Mouse (Mus musculus) retina, adult 2 months (tissue): ENCODE measurements around the gene Bik.

Experiments used
- DNase-seq: peaks from one replicate; pipeline ENCODE4 v3.0.0-alpha.2; 2012; ENCODE audit warnings: low read depth, low spot score

Bik gene

DNA sequence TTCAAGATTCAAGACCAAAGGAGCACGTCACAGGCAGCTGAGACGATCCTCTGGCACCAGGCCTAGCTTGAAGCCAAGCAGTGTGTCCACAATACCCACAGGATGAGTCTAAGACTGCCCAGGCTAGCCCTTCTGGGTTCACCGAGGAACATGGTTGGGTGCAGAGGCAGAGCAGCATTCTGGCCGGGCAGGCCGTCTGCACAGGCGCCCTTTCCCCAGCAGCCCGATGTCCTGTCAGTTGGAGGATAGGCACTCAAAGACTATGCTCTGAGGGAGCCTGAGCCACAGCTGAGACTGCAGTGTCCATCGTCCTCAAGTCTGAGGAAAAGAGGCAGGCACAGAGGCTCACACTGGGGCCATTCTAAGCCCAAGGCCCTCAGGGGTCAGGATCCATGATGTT lies 20.5 kb downstream of the Bik start:
- DNase-seq = no peak

DNA sequence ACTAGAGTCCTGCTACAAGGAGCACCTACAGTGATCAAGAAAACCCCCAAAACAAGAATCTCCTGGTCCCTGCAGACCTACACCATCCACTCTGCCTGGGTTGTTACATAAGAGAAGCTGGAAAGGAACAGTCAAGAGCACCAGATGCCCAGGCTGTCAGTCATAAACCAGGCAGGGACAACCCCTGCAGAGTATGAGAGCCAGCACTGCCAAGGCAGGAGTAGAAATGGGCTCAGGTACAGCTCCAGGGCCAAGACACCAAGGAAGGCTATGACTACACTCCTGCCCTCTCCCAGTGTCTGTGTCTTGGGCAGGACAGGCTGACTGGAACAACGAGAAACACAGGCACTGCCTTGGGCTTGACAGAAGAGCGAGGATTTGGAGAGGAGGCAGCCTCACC lies 23.5 kb downstream of the Bik start:
- DNase-seq = no peak

- DNase-seq = no peak
Measured at GRCm38 (mm10) chr15:83553831-83554230, 27.2 kb downstream of the Bik start.

GRCm38 (mm10) chr15:83555161-83555974 lies 28.7 kb downstream of the Bik start:
- peak; percentile 70 for DNase-seq

DNA sequence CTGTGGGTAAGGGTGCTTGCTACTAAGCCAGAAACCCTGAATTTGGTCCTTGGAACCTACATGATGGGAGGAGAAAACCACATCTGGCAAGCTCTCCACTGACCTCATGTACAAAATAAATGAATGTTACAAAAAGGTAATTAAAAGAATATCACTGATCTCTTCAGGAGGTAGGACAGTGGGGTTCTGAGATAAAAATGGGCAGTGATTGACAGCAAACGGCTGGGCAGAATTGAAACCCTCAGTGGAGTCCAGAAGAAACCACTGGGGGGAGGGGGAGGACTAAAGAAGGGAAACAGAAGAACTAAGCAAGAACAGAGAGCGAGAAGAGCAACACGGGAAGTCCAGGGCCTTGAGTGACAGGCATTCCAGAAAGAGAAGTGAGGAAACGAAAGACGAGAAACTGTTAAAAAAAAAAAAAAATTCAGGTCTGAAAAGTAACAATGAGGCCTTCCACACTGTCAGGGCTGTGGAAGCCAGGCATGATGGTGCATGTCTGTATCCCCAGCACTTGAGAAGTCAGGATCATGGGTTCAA lies 34.3 kb downstream of the Bik start:
- no peak for DNase-seq

DNA sequence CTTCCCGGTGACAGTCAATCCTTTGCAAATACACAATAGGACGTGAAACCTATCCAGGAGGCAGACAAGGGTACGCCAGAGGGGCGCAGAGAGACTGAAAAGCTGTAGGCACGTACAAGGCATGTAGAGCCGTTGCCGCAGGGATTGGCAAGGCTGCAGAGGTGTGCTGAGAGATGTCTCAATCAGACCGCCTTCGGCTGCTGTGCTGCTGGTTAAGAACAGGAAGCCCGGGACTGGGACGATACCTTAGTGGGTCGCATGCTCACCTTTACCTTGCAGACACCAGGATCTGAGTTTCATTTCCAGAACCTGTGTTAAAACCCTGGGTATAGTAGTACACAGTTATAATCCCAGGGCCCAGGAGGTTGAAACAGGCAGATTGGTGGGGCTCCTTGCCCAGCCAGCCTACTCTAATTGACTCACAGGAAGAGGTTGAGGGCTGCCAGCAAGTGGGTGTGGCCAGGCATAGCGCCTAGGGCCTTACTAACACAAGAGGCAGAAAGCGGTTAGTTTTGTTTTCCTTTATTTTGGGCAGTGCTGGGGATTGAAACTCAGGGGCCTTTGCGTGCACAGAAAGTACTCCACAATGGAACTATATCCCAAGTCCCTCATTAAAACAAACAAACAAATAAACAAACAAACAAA lies 36.1 kb downstream of the Bik start:
- no peak for DNase-seq

DNA sequence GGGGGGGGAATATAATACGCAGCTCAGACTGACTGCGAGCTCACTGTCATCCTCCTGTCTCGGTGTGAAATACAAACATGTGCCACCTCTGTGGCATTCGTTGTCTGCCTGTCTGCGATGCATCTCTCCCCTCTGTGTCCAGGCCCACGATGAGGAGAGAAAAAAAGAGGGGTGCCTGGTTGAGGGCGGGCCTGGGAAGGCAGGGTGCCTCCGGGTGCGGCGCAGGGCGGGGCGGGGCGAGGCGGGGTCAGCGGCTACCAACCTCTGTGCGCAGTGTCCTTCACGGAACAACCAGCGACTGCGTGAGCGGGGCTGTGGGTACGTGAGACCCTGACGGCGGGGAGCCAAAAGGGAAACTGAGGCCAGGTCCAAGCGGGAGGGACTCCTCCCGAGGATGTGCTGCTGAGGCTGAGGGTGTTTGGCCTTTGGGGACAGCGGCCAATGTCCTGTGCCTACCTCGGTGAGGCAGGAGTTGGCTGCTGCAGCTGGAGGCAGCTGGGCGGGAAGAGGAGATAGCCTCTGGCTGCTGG lies 36.7 kb downstream of the Bik start, which contains the start of the genes Tspo and Mcat:
Gene Tspo, plus strand, starts transcription at position 266 of the 530 bp plus-strand sequence.
Gene Mcat, minus strand, starts transcription at position 461 of the 530 bp plus-strand sequence.
- DNase-seq = no peak

- no peak for DNase-seq
Measured at GRCm38 (mm10) chr15:83563857-83564651, 37.4 kb downstream of the Bik start.

GRCm38 (mm10) chr15:83565434-83565833 lies 38.8 kb downstream of the Bik start:
- no peak for DNase-seq

DNA sequence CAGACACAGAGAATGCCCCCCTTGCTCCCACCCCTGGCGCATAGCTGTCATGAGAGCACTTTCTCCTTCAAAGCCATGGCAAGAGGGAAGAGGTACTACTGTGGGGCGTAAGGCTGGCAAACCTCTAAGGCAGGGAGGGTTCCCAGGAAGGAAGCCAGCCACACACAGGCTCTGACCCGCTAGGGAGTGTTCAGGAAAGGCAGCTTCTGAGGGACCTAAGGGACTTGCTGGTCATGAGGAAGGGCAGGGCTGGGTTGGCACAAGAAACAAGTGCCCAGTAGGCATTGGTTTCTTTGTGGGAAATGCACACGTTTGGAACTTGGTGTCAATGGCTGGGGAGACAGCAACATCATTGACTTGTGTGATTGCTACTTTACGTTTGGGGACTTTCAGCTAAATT lies 39.3 kb downstream of the Bik start:
- no peak for DNase-seq

- no peak for DNase-seq
Measured at GRCm38 (mm10) chr15:83567728-83568127, 41.1 kb downstream of the Bik start.

DNA sequence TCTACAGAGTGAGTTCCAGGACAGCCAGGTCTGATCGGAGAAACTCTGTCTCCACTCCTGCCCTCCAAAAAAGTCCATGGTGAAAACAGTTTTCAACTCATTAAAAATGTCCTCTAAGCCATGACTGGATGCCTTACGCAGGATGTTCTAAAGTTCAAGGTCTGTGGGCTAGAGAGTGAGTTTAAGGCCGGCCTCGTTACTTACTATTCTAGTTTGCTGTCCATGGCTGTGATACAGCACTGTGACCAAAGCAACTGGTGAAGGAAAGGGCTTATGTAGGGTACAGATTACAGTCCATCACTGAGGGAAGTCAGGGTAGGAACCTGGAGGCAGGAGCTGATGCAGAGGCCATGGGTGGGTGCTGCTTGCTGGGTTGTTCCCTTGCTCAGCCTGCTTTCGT lies 41.9 kb downstream of the Bik start:
- no peak for DNase-seq

DNA sequence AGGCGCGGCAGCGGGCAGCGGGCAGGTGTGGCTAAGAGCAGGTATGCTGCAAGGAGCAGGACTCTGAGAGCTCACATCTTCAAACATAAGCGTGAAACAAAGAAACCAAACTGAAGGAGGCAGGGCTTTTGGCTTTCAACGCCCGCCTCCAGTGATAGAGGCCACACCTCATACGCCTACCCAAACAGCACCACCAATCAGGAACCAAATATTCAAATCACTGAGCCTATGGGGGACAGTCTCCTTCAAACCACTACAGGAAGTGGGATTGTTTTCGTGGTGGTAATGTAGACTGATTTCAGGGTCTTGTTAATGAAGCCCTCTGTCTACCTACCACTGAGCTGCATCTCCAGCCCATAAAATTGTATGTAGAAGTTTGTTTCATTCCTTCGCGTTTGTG lies 43.0 kb downstream of the Bik start:
- no peak for DNase-seq

DNA sequence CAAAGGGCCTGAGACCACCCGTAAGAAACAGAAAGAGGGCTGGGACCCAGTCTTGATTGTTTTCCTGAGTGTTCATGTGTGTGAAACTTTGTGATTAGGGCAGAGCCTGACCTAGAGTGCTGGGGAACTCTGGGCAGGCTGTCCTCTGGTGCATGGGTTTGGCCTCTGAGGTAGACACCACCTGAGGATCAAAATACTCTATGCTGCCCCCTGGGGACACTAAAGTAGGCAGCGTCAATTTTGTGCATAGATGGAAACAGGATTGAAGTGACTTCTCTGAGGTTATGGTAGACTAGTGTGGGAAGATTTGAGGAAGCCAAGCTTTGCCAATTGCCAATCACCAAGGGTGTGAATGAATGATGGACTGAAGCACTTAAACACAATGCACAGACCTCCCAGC lies 44.0 kb downstream of the Bik start:
- DNase-seq = no peak

DNA sequence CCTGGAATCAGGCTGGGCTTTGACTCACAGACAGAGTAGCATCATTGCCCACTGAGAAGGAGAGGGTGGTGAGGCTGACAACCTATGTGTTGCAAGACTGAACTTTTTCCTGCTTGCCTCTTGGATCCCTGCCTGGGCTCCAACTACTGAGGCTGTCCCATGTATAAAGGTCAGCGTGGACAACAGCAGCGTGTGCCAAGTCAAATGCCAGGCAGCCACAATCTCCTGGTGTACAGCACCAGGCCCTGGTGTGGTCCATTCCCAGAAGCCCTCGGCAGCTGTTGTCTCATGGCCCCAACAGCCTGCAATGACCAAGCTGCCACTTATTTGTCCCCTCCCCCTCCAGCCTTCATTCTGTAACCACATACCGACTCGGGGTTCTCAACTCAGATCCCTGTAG lies 45.0 kb downstream of the Bik start:
- no peak for DNase-seq

DNA sequence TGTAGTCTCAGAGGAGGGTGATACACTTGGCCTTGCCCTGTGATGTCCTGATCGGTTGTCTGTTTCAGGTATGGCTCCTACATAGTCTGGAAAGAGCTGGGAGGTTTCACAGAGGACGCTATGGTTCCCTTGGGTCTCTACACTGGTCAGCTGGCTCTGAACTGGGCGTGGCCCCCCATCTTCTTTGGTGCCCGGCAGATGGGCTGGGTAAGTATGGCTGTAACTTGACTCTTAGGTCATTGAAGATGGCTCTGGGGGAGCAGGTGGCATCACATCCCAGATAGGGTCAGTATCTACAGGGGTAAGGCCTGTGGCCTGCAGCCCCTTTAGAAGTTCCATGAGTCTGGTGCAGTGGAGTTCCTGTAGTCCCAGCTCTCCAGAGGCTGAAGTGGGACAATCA lies 45.5 kb downstream of the Bik start:
- DNase-seq = no peak

DNA sequence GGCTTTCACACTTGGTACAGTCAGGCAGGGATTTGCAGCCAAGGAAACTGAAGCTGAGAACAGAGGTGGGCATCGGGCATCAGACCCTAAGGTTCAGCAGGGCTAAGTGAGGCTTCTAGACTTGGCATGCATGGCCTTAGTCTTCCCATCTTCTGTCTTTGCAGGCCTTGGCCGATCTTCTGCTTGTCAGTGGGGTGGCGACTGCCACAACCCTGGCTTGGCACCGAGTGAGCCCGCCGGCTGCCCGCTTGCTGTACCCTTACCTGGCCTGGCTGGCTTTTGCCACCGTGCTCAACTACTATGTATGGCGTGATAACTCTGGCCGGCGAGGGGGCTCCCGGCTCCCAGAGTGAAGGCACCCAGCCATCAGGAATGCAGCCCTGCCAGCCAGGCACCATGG lies 46.9 kb downstream of the Bik start:
- DNase-seq = no peak

GRCm38 (mm10) chr15:83574731-83575351 lies 48.2 kb downstream of the Bik start:
- no peak for DNase-seq

DNA sequence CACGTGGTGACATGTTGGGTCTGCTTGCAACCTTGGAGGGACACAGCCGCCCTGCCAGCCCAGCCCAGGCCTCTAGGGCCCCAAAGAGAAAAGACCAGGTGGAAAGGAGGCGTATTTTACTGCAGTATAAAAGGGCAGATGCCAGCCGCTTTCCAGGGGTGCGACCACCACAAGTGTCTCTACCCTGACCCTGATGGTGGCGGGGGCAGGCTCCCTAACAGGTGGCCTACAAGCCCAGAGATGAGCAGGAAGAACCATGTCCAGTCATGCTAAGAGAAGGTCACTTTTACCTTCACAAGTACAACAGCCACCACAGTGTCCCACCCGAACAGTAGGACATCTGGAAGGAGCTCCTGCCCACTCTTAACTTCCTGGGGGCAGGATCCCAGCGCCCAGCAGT lies 48.9 kb downstream of the Bik start:
- DNase-seq = no peak

DNA sequence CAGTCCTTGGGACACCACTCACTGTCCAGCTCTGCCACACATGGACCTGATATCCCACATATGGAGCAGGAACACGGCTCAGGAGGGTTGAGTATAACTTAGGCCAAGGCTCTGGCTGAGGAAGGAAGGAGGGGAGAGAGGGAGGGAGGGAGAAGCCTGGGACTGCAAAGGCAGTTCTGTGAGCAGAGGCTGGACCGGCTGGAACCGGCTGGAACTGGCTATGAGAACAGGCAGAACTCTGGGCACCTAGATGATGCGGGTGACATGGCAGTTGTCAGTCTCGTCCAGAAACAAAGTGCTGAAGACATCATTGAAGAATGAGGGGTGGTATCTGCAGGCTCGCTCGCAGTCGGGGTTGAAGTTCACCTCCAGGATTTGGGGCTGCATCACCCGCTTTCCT lies 50.0 kb downstream of the Bik start:
- DNase-seq = no peak

DNA sequence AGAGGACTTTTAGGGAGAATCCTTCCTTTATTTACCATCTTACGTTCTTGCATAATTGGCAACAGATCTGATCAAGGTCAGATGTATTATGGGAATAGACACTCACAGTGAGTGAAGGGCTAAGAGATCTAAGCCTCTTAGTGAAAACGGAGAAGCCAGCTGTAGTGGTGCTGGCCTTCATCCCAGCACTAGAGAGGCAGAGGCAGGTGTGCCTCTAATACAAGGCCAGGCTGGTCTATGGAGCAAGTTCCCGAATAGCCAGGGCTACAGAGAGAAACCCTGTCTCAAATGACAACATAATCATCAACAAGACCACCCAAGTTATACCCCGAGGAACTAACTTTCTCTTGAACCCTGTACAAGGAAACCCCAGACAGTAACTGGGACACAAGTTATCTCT lies 56.3 kb downstream of the Bik start:
- DNase-seq = peak; percentile 25
